Mouse (Mus musculus): ENCODE data around the gene 2210010C04Rik. TPM values are rescaled to one million over a fixed set of nuclear protein-coding genes. Genes with fewer than 3 reads are reported as not detected.
A peak's percentile ranks its signal among the peaks of the same experiment; 100 is the strongest.

2210010C04Rik gene
- polyA plus RNA-seq, 1 experiment from 2014 or later = not detected

- H3K4me2 ChIP-seq (ENCODE audit: low read depth, low read length) = no peak overlapping the region
- DNase-seq = no peak
- H3K4me3 ChIP-seq (ENCODE audit: low read depth, low read length) = no peak overlapping the region
- no peak overlapping the region for H3K9ac ChIP-seq (replicated peaks)
- H3K9me3 ChIP-seq (ENCODE audit: low read length) = no peaks in the 10 kb centered on the region
- no peaks in the 10 kb centered on the region for H3K36me3 ChIP-seq (replicated peaks; ENCODE audit: insufficient read depth, low read length)
- TF ChIP-seq EP300 (IDR thresholded peaks at IDR 0.05; ENCODE audit: low read depth) (no peak), CTCF (IDR thresholded peaks at IDR 0.05; ENCODE audit: low read depth) (no peak)
- ATAC-seq = no peak
- WGBS (ENCODE audit: insufficient replicate concordance) = 54% methylated on average over 2 of the region's 2 CpGs
- H3K27me3 ChIP-seq (ENCODE audit: insufficient read depth, low read length) = no peaks in the 10 kb centered on the region
- H3K4me1 ChIP-seq (ENCODE audit: insufficient read depth) = no peaks in the 10 kb centered on the region
- H3K27ac ChIP-seq (ENCODE audit: low read depth) = no peak overlapping the region
These were observed 26.8 kb upstream of the 2210010C04Rik start for GRCm38 (mm10) chr6:41062081-41062480.

GRCm38 (mm10) chr6:41061085-41061484 is 25.8 kb upstream of the 2210010C04Rik start:
- Histone ChIP-seq H3K4me3 (ENCODE audit: low read depth, low read length) (no peak overlapping the region), H3K4me2 (ENCODE audit: low read depth, low read length) (no peak overlapping the region), H3K27ac (ENCODE audit: low read depth) (no peak overlapping the region), H3K9ac (replicated peaks) (no peak overlapping the region), H3K9me3 (ENCODE audit: low read length) (no peaks in the 10 kb centered on the region), H3K36me3 (replicated peaks; ENCODE audit: insufficient read depth, low read length) (no peaks in the 10 kb centered on the region), H3K27me3 (ENCODE audit: insufficient read depth, low read length) (no peaks in the 10 kb centered on the region), H3K4me1 (ENCODE audit: insufficient read depth) (no peaks in the 10 kb centered on the region)
- 62% methylated on average over 5 of the region's 5 CpGs for WGBS (ENCODE audit: insufficient replicate concordance)
- DNase-seq = no peak
- TF ChIP-seq CTCF (IDR thresholded peaks at IDR 0.05; ENCODE audit: low read depth) = peak; percentile 29
- TF ChIP-seq EP300 (IDR thresholded peaks at IDR 0.05; ENCODE audit: low read depth) = no peak
- ATAC-seq = no peak

- ATAC-seq = no peak
- DNase-seq = no peak
- H3K9ac ChIP-seq (replicated peaks) = no peak overlapping the region
- no peaks in the 10 kb centered on the region for H3K27me3 ChIP-seq (ENCODE audit: insufficient read depth, low read length)
- H3K36me3 ChIP-seq (replicated peaks; ENCODE audit: insufficient read depth, low read length) = no peaks in the 10 kb centered on the region
- H3K27ac ChIP-seq (ENCODE audit: low read depth) = no peak overlapping the region
- H3K4me2 ChIP-seq (ENCODE audit: low read depth, low read length) = no peak overlapping the region
- no peaks in the 10 kb centered on the region for H3K9me3 ChIP-seq (ENCODE audit: low read length)
- 36% methylated on average over 5 of the region's 5 CpGs for whole genome bisulfite sequencing (ENCODE audit: insufficient replicate concordance)
- no peak for TF ChIP-seq CTCF (IDR thresholded peaks at IDR 0.05; ENCODE audit: low read depth)
- no peak for TF ChIP-seq EP300 (IDR thresholded peaks at IDR 0.05; ENCODE audit: low read depth)
- no peak overlapping the region for H3K4me3 ChIP-seq (ENCODE audit: low read depth, low read length)
- H3K4me1 ChIP-seq (ENCODE audit: insufficient read depth) = no peaks in the 10 kb centered on the region
These were observed 22.3 kb upstream of the 2210010C04Rik start for GRCm38 (mm10) chr6:41057653-41058052.

- no peak overlapping the region for H3K27ac ChIP-seq (ENCODE audit: low read depth)
- no peak overlapping the region for H3K9ac ChIP-seq (replicated peaks)
- WGBS (ENCODE audit: insufficient replicate concordance) = 28% methylated on average over 2 of the region's 2 CpGs
- H3K9me3 ChIP-seq (ENCODE audit: low read length) = no peaks in the 10 kb centered on the region
- no peaks in the 10 kb centered on the region for H3K36me3 ChIP-seq (replicated peaks; ENCODE audit: insufficient read depth, low read length)
- TF ChIP-seq EP300 (IDR thresholded peaks at IDR 0.05; ENCODE audit: low read depth) (no peak), CTCF (IDR thresholded peaks at IDR 0.05; ENCODE audit: low read depth) (peak; percentile 78)
- H3K4me2 ChIP-seq (ENCODE audit: low read depth, low read length) = no peak overlapping the region
- DNase-seq (peak; percentile 39), ATAC-seq (no peak)
- no peaks in the 10 kb centered on the region for H3K4me1 ChIP-seq (ENCODE audit: insufficient read depth)
- no peaks in the 10 kb centered on the region for H3K27me3 ChIP-seq (ENCODE audit: insufficient read depth, low read length)
- no peak overlapping the region for H3K4me3 ChIP-seq (ENCODE audit: low read depth, low read length)
These were observed 20.3 kb upstream of the 2210010C04Rik start for GRCm38 (mm10) chr6:41055581-41055980.

- no peaks in the 10 kb centered on the region for H3K27me3 ChIP-seq (ENCODE audit: insufficient read depth, low read length)
- H3K4me2 ChIP-seq (ENCODE audit: low read depth, low read length) = no peak overlapping the region
- no peak for DNase-seq
- 68% methylated on average over 2 of the region's 2 CpGs for WGBS (ENCODE audit: insufficient replicate concordance)
- ATAC-seq = no peak
- no peak overlapping the region for H3K27ac ChIP-seq (ENCODE audit: low read depth)
- no peaks in the 10 kb centered on the region for H3K4me1 ChIP-seq (ENCODE audit: insufficient read depth)
- no peaks in the 10 kb centered on the region for H3K36me3 ChIP-seq (replicated peaks; ENCODE audit: insufficient read depth, low read length)
- TF ChIP-seq CTCF (IDR thresholded peaks at IDR 0.05; ENCODE audit: low read depth) (no peak), EP300 (IDR thresholded peaks at IDR 0.05; ENCODE audit: low read depth) (no peak)
- H3K9ac ChIP-seq (replicated peaks) = no peak overlapping the region
- H3K9me3 ChIP-seq (ENCODE audit: low read length) = no peaks in the 10 kb centered on the region
- no peak overlapping the region for H3K4me3 ChIP-seq (ENCODE audit: low read depth, low read length)
These were observed 19.1 kb upstream of the 2210010C04Rik start for GRCm38 (mm10) chr6:41054379-41054778.

GRCm38 (mm10) chr6:41051824-41052223 is 16.5 kb upstream of the 2210010C04Rik start:
- Histone ChIP-seq H3K4me3 (ENCODE audit: low read depth, low read length) (no peak overlapping the region), H3K9ac (replicated peaks) (no peak overlapping the region), H3K9me3 (ENCODE audit: low read length) (no peaks in the 10 kb centered on the region), H3K36me3 (replicated peaks; ENCODE audit: insufficient read depth, low read length) (no peaks in the 10 kb centered on the region), H3K27me3 (ENCODE audit: insufficient read depth, low read length) (no peaks in the 10 kb centered on the region), H3K4me1 (ENCODE audit: insufficient read depth) (no peaks in the 10 kb centered on the region), H3K27ac (ENCODE audit: low read depth) (no peak overlapping the region), H3K4me2 (ENCODE audit: low read depth, low read length) (no peak overlapping the region)
- ATAC-seq (no peak), DNase-seq (no peak)
- TF ChIP-seq CTCF (IDR thresholded peaks at IDR 0.05; ENCODE audit: low read depth) (no peak), EP300 (IDR thresholded peaks at IDR 0.05; ENCODE audit: low read depth) (no peak)
- 75% methylated on average over 4 of the region's 4 CpGs for WGBS (ENCODE audit: insufficient replicate concordance)

- no peak for ATAC-seq
- no peak for DNase-seq
- TF ChIP-seq EP300 (IDR thresholded peaks at IDR 0.05; ENCODE audit: low read depth) = no peak
- no peak for TF ChIP-seq CTCF (IDR thresholded peaks at IDR 0.05; ENCODE audit: low read depth)
- no peak overlapping the region for H3K4me3 ChIP-seq (ENCODE audit: low read depth, low read length)
- no peaks in the 10 kb centered on the region for H3K9me3 ChIP-seq (ENCODE audit: low read length)
- no peak overlapping the region for H3K4me2 ChIP-seq (ENCODE audit: low read depth, low read length)
- H3K9ac ChIP-seq (replicated peaks) = no peak overlapping the region
- 33% methylated on average over 1 of the region's 1 CpGs for WGBS (ENCODE audit: insufficient replicate concordance)
- H3K27ac ChIP-seq (ENCODE audit: low read depth) = no peak overlapping the region
- no peaks in the 10 kb centered on the region for H3K27me3 ChIP-seq (ENCODE audit: insufficient read depth, low read length)
- H3K36me3 ChIP-seq (replicated peaks; ENCODE audit: insufficient read depth, low read length) = no peaks in the 10 kb centered on the region
- peaks cover 4% of the 10 kb centered on the region; the same call in 1 of the 2 replicates for H3K4me1 ChIP-seq (ENCODE audit: insufficient read depth)
These were observed 13.3 kb upstream of the 2210010C04Rik start for GRCm38 (mm10) chr6:41048602-41049001.
